Mouse (Mus musculus) forebrain, embryonic 12.5 days (tissue): ENCODE data around the gene Tmed10. TPM values are rescaled to one million over a fixed set of nuclear protein-coding genes. Genes with fewer than 3 reads are reported as not detected.

Experiments used
- ATAC-seq: fragments of 200-750 bp; cut with Nextera tagmentation; 2 replicates; pipeline ENCODE4 v1.8.0; 2017; ENCODE audit warnings: moderate TSS enrichment; ENCODE audit not compliant: low FRiP score
- H3K27ac ChIP-seq: fragments of 300-500 bp; sonication (generic); 2 replicates; pipeline ENCODE4 v1.5.1; 2016; ENCODE audit warnings: mild to moderate bottlenecking
- H3K27me3 ChIP-seq: fragments of 300-500 bp; sonication (generic); 2 replicates; pipeline ENCODE4 v1.6.1; 2016; ENCODE audit warnings: mild to moderate bottlenecking
- H3K36me3 ChIP-seq: fragments of 300-500 bp; sonication (generic); replicated peaks from 2 replicates; pipeline ENCODE4 v1.6.1; 2016; ENCODE audit warnings: mild to moderate bottlenecking
- H3K4me1 ChIP-seq: fragments of 300-500 bp; sonication (generic); 2 replicates; pipeline ENCODE4 v1.6.1; 2016
- H3K4me2 ChIP-seq: fragments of 300-500 bp; sonication (generic); 2 replicates; pipeline ENCODE4 v1.6.1; 2016; ENCODE audit warnings: mild to moderate bottlenecking, moderate library complexity
- H3K4me3 ChIP-seq: fragments of 300-500 bp; sonication (generic); replicated peaks from 2 replicates; pipeline ENCODE4 v1.5.1; 2016; ENCODE audit warnings: mild to moderate bottlenecking
- H3K9ac ChIP-seq: fragments of 300-500 bp; sonication (generic); 2 replicates; pipeline ENCODE4 v1.6.1; 2016; ENCODE audit warnings: mild to moderate bottlenecking
- H3K9me3 ChIP-seq: fragments of 300-500 bp; sonication (generic); 2 replicates; pipeline ENCODE4 v1.6.1; 2016
- WGBS: fragments of 180-500 bp; shearing (Covaris S2); methylation state at CpG from one replicate; pipeline ENCODE4 v1.1.7; 2016; 5-methylcytosine and 5-hydroxymethylcytosine counted together
- polyA plus RNA-seq: library from polyadenylated mRNA; unstranded; fragments of >200 nt; fragmentation: Nextera tagmentation; extraction: Ambion mirVana; gene quantifications from 2 replicates; pipeline ENCODE4 v1.2.1, GENCODE M21; 2016

The Tmed10 gene
- polyA plus RNA-seq, 1 experiment from 2014 or later = 208 TPM

DNA sequence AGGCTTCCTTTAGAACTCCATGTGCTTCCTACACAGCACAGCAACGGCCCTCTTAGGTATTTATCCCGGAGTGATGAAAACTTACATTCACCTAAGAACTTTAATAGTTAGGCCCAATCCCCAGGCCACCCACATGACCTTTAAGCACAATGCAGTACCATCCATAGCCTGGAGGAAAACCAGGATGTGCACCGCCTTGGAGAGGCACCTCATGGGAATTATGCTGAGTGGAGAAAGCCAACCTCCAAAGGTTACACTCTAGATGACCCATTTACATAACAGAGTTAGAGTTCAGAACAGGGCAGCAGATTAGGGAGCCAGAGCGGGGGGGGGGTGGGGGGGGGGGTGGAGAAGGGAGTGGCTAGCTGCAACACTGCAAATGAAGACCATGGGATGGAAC, 32.3 kb downstream of the Tmed10 start:
- no peaks in the 10 kb centered on the region for H3K27me3 ChIP-seq
- 78% methylated on average over 3 of the region's 4 CpGs for WGBS
- no peak overlapping the region for H3K4me3 ChIP-seq
- H3K27ac ChIP-seq = no peak overlapping the region
- no peak overlapping the region for H3K9ac ChIP-seq
- no peaks in the 10 kb centered on the region for H3K9me3 ChIP-seq
- peaks cover 19% of the 10 kb centered on the region for H3K4me1 ChIP-seq
- H3K4me2 ChIP-seq = no peak overlapping the region
- peaks cover 14% of the 10 kb centered on the region for H3K36me3 ChIP-seq
- 0 out of 2 replicates have a peak, but pooled peaks have one; percentile 13 for ATAC-seq

DNA sequence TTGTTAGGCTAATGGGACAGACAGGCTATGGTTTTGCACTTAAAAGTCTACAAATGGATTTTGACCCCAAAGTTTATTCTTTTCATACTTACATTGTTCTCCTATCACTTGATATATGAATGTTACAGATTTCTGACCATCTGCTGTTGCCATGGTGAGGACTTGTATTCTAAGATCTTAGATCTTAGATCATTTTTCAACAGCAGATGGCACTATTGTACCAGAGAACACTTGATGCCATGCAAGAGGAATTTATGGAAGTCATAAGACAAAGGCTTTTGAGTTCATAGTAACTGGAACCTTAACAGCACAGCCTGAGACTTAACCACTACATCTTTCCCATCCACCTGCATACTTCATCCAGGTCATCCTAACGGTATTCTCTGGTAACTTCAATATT, 33.5 kb downstream of the Tmed10 start:
- WGBS = 88% methylated on average over 1 of the region's 1 CpGs
- no peak overlapping the region for H3K9ac ChIP-seq

DNA sequence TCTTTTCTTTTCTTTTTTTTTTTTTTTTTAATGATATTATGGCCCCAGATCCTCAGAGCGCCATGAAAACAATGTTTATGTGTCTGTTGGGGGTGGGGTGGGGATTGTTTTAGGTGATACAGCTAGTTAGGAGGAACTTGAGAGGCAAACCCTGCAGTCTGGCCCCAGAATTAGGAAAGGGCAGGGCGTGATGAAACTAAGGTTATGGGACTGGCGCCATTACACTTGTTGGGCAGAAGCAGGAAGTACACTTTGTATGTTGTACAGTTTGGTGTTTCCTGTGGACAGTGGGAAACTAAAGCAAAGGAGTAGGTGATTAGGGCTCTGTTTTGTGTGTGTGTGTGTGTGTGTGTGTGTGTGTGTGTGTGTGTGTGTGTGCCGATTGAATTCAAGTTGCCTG, 34.7 kb downstream of the Tmed10 start:
- H3K9me3 ChIP-seq = no peaks in the 10 kb centered on the region
- H3K4me3 ChIP-seq = no peak overlapping the region
- peak overlapping the region; percentile 79 for H3K4me2 ChIP-seq
- WGBS = 47% methylated on average over 4 of the region's 4 CpGs
- H3K27me3 ChIP-seq = no peaks in the 10 kb centered on the region
- no peak for ATAC-seq
- H3K4me1 ChIP-seq = peaks cover 19% of the 10 kb centered on the region
- H3K27ac ChIP-seq = no peak overlapping the region
- no peak overlapping the region for H3K9ac ChIP-seq
- peaks cover 19% of the 10 kb centered on the region for H3K36me3 ChIP-seq

More for the DNA sequence above, 33.5 kb downstream of the Tmed10 start:
- H3K36me3 ChIP-seq = peaks cover 14% of the 10 kb centered on the region
- H3K4me2 ChIP-seq = no peak overlapping the region
- H3K27me3 ChIP-seq = no peaks in the 10 kb centered on the region
- no peak overlapping the region for H3K27ac ChIP-seq
- H3K4me1 ChIP-seq = peaks cover 19% of the 10 kb centered on the region
- ATAC-seq = 0 out of 2 replicates have a peak, but pooled peaks have one; percentile 12
- H3K9me3 ChIP-seq = no peaks in the 10 kb centered on the region
- no peak overlapping the region for H3K4me3 ChIP-seq

DNA sequence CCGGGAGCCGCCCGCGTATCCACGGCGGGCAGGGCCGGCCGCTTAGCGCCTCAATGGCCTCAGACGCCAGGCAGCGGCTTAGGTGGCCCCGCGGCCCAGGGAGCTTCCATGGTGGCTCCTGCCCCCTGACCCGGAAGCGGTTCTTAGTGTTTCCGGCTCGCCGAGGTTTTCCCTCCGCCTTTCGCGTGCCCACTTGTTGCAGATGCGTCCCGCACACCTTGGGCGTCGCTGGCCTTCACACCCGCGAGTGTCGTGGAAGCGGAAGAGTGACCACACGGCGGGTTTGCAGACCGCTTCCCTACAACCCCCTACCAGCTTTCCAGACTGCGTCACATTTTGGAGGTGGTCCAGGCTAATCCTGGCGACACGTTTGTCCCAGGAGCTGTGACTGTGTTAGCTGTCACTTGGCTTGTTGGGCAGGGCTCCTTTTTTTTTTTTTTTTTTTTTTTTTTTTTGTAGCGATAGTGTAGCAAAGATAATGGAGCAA, 35.4 kb downstream of the Tmed10 start, which contains the start of gene Nek9:
Gene Nek9 (minus strand): TSS at position 120 of the 487 bp plus-strand sequence.
- peak; percentile 86 for ATAC-seq
- H3K4me3 ChIP-seq = peak within 1 kb of the TSS; percentile 98
- under 1% methylated on average over 36 of the region's 36 CpGs for WGBS
- H3K4me1 ChIP-seq = peaks cover 19% of the 10 kb centered on the region
- H3K4me2 ChIP-seq = peak within 1 kb of the TSS; percentile 79
- peak within 1 kb of the TSS; percentile 85 for H3K27ac ChIP-seq
- H3K9me3 ChIP-seq = no peaks in the 10 kb centered on the region
- H3K9ac ChIP-seq = peak within 1 kb of the TSS; percentile 93
- peaks cover 24% of the 10 kb centered on the region for H3K36me3 ChIP-seq
- H3K27me3 ChIP-seq = no peaks in the 10 kb centered on the region

DNA sequence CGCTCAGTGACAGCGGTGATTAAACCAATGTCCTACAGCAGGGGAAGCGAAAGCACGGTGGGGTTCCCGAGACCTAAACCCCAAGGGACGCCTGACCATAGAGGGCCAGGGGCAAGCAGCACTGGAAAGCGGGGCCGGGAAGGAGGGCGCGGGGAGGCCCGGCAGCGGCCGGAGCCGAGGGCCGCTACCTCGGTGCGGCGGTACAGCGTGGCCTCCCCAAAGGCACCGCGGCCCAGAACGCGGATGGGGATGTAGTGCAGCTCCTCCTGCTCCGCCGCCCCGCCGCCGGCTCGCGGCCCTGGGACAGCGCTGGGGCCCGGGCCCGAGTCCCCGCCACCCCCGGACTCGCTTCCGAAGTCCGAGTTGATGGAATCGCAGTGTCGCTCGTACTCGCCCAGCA, 35.8 kb downstream of the Tmed10 start:
- under 1% methylated on average over 42 of the region's 42 CpGs for WGBS
- Histone ChIP-seq H3K9ac (peak overlapping the region; percentile 93), H3K4me2 (peak overlapping the region; percentile 79), H3K4me1 (peaks cover 19% of the 10 kb centered on the region), H3K9me3 (no peaks in the 10 kb centered on the region), H3K36me3 (peaks cover 29% of the 10 kb centered on the region), H3K4me3 (peak overlapping the region; percentile 98), H3K27me3 (no peaks in the 10 kb centered on the region), H3K27ac (peak overlapping the region; percentile 85)
- peak; percentile 69 for ATAC-seq

DNA sequence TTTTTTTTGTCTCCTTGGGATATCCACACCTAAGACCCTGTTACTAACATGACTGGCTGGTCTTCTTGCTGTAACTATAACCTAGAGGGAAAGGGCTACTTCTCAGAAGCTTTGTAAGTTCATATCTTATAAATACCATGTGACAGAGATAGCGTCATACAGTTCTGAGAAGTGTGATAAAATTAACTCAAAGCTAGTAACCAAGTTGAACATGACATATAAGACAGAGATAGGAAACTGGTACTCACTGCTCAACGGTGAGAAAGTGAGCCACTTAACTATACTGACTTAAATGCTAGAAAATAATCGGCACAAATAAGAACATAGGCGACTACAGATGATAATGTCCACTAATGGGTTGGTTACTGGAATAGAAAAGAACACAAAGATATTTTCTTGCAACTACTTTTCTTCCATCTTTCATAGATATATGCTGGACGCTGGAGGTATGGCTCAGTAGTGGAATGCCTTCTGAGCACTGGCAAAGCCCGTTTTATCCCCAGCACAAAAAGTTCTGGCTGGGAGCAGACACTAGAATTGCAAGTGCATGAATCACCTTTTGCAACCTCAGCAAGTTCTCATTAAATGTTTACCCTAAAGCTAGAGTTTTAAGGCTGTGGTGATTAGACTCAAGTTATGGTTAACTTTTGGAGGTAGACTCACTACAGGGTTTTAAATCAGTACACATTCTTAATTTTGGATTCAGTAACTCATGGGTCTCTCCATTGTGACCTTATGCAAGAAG, 36.9 kb downstream of the Tmed10 start:
- peaks cover 36% of the 10 kb centered on the region for H3K36me3 ChIP-seq
- peaks cover 19% of the 10 kb centered on the region for H3K4me1 ChIP-seq
- WGBS = 87% methylated on average over 6 of the region's 6 CpGs
- no peak for ATAC-seq
- H3K27ac ChIP-seq = no peak overlapping the region
- 0 out of 2 replicates have a peak overlapping the region, but pooled peaks have one; percentile 93 for H3K9ac ChIP-seq
- H3K27me3 ChIP-seq = no peaks in the 10 kb centered on the region
- H3K9me3 ChIP-seq = no peaks in the 10 kb centered on the region
- H3K4me2 ChIP-seq = peak overlapping the region; percentile 79
- H3K4me3 ChIP-seq = peak overlapping the region; percentile 98; the same call in 1 of the 2 replicates

DNA sequence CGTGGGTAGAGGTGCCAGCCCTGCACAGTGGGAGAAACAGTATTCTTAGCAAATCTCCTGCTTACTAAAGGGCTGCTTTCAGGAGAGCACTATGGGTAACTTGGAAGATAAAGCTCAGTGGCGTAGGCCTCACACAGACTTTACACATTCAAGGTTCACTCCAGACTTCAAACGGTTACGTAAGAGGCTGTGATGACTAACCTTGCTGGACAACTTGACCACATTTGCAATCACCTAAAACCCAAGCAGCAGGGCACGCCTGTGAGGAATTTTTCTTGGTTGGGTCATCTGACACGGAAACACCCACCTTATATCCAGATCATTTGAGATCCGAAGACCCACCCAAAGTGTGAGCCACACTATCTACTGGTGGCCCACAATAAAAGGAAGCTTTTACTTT, 44.5 kb downstream of the Tmed10 start:
- Histone ChIP-seq H3K27me3 (no peaks in the 10 kb centered on the region), H3K27ac (no peak overlapping the region), H3K36me3 (peaks cover 82% of the 10 kb centered on the region), H3K9me3 (no peaks in the 10 kb centered on the region), H3K4me1 (no peaks in the 10 kb centered on the region), H3K9ac (no peak overlapping the region), H3K4me2 (no peak overlapping the region), H3K4me3 (no peak overlapping the region)
- WGBS = 93% methylated on average over 7 of the region's 7 CpGs
- no peak for ATAC-seq

DNA sequence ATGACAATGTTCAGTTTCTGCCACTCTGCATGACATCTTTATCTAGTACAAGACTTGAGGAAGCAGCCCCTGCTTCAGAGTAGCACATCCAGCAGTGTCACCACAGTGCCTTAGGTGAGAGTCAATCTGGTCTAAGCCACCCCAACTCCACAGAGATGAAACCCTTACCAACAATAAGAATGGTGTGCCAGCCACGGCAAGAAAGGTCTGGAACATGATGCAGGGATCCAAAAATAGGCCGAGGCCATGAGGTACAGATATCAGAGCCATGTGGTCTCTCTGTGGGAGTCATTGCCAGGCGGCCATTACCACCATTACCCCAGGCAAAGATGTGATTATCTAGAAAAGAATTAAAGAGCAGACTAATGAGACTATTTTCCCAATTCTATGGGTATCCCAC, 66.0 kb downstream of the Tmed10 start:
- ATAC-seq = no peak
- Histone ChIP-seq H3K27ac (no peak overlapping the region), H3K9me3 (no peaks in the 10 kb centered on the region), H3K9ac (no peak overlapping the region), H3K27me3 (no peaks in the 10 kb centered on the region), H3K4me3 (no peak overlapping the region), H3K4me1 (no peaks in the 10 kb centered on the region), H3K4me2 (no peak overlapping the region), H3K36me3 (peaks cover 94% of the 10 kb centered on the region)
- 78% methylated on average over 3 of the region's 3 CpGs for WGBS

DNA sequence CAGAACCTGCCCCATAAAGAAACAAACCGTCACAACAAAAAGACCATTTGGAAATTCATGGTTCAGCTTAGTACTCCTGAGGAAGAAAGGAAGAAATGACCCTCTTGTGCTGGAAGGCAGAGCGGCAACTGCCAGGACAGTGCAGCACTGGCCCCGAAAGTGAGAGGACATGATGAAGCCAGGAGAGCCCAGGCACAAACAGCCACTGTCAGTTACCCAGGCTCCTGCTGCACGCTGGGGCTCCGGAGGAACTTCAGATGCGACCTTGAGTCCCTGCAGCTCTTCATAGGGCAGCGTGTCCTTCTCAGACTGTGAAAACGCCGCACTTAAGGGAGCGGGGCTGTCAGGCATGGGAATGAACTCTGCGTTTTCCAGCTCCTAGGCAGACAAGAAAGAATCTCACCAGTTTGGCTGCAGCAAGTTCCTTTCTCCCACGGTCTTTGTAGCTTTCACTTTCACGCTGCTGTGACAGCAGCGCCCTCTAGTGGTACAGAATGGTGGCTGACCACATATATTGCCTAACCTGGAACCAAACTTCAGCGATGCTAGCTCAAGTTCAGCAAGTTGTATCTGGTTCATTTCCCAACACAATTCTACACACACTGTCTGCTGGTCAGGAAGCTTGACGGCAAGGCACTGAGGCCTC, 69.3 kb downstream of the Tmed10 start:
- no peak overlapping the region for H3K4me2 ChIP-seq
- H3K36me3 ChIP-seq = peaks cover 92% of the 10 kb centered on the region
- ATAC-seq = no peak
- 53% methylated on average over 16 of the region's 16 CpGs for WGBS
- H3K27me3 ChIP-seq = no peaks in the 10 kb centered on the region
- H3K9me3 ChIP-seq = no peaks in the 10 kb centered on the region
- H3K4me3 ChIP-seq = no peak overlapping the region
- H3K9ac ChIP-seq = no peak overlapping the region
- no peak overlapping the region for H3K27ac ChIP-seq
- H3K4me1 ChIP-seq = no peaks in the 10 kb centered on the region

DNA sequence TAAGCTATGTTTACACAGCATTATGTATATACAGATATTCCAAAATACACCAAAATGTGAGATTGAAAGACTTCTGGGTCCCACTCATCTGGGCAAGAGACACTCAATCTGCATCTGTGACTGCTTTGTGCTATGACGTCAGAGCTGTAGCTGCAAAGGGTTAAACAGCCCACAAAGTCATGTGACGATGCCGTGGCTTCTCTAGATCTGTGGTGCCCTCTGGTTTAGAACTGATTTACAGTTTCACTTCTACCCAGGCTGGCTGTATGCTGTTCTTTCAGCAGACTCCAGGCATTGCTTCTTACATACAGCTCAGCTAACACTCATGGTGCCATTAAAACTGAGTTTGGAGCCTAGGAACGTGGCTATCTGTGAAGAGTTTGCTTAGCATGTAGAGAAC, 69.9 kb downstream of the Tmed10 start:
- ATAC-seq = no peak
- no peak overlapping the region for H3K4me2 ChIP-seq
- H3K27me3 ChIP-seq = no peaks in the 10 kb centered on the region
- H3K9ac ChIP-seq = no peak overlapping the region
- H3K9me3 ChIP-seq = no peaks in the 10 kb centered on the region
- 79% methylated on average over 4 of the region's 4 CpGs for WGBS
- H3K4me1 ChIP-seq = no peaks in the 10 kb centered on the region
- H3K4me3 ChIP-seq = no peak overlapping the region
- H3K27ac ChIP-seq = no peak overlapping the region
- H3K36me3 ChIP-seq = peaks cover 92% of the 10 kb centered on the region

DNA sequence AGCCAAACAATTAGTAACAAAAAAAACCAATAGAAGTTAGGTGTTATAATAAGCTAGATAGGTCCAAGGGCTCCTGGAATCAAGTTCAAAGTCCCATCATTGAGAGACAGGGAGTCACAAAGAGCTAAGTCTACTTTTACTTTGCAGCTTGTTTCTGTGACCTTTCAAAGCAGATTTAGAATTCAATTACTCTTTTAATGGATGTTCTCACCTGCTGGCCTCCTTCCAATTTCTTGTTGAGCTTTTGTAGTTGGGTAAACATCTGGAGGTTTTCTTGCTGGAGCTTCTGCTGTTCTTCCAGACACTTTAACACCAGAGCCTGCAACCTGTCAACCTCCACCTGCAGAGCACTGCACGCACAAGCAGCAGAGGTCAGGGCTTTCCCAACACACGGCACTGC, 71.4 kb downstream of the Tmed10 start:
- H3K27me3 ChIP-seq = no peaks in the 10 kb centered on the region
- peaks cover 86% of the 10 kb centered on the region for H3K36me3 ChIP-seq
- no peak for ATAC-seq
- H3K9ac ChIP-seq = no peak overlapping the region
- 88% methylated on average over 2 of the region's 2 CpGs for WGBS
- no peaks in the 10 kb centered on the region for H3K9me3 ChIP-seq
- no peak overlapping the region for H3K4me2 ChIP-seq
- no peak overlapping the region for H3K4me3 ChIP-seq
- H3K27ac ChIP-seq = no peak overlapping the region
- H3K4me1 ChIP-seq = no peaks in the 10 kb centered on the region

DNA sequence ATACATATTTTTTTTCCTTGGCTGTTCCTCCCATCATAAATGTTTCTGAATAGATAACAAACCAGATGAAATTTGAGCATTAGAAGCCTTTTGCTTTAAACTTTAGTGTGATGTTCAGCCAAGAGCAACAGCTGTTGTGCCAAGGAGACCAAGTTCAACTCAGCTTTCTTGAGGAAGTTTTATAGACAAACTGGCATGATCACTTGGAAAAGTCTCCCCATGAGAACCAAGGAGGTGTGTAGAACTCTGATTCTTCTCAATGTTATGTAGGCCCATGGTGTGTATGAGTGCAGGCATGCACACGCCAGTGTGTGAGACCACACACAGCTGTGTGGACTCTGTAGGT, 75.8 kb downstream of the Tmed10 start:
- WGBS = 97% methylated on average over 1 of the region's 1 CpGs
- no peak overlapping the region for H3K4me3 ChIP-seq
- peaks cover 3% of the 10 kb centered on the region for H3K9me3 ChIP-seq
- peaks cover 49% of the 10 kb centered on the region for H3K36me3 ChIP-seq
- no peaks in the 10 kb centered on the region for H3K27me3 ChIP-seq
- H3K4me1 ChIP-seq = no peaks in the 10 kb centered on the region
- ATAC-seq = no peak
- no peak overlapping the region for H3K27ac ChIP-seq
- no peak overlapping the region for H3K4me2 ChIP-seq
- H3K9ac ChIP-seq = no peak overlapping the region
